Mouse (Mus musculus): ENCODE results near the gene Rdm1.

- TF ChIP-seq CTCF (IDR thresholded peaks at IDR 0.05; ENCODE audit: low read depth) (no peak), EP300 (optimal IDR thresholded peaks at IDR 0.05) (no peak)
These were observed 38.6 kb downstream of the Rdm1 start for GRCm38 (mm10) chr11:101665636-101665992.
